Mouse (Mus musculus): Measurements from ENCODE around the gene Plekha6. TPM values are rescaled to one million over a fixed set of nuclear protein-coding genes. Genes with fewer than 3 reads are reported as not detected.

Plekha6 gene
- total and polyA plus RNA-seq, 3 experiments: 0.07 to 0.38 TPM; not detected in 1

- DNase-seq (ENCODE audit: low spot score): no peak
- ATAC-seq (ENCODE audit: extremely low read depth, insufficient number of reproducible peaks, low FRiP score, poor library complexity, severe bottlenecking): no peak
- no peak for TF ChIP-seq GATA1 (IDR thresholded peaks at IDR 0.05; ENCODE audit: borderline replicate concordance, low read length)
- TF ChIP-seq TAL1 (conservative IDR thresholded peaks at IDR 0.05; ENCODE audit: low read depth, low read length): no peak
- no peak for TF ChIP-seq POLR2AphosphoS5 (IDR thresholded peaks at IDR 0.05; ENCODE audit: insufficient replicate concordance, low read depth, low read length)
- TF ChIP-seq GATA2 (IDR thresholded peaks at IDR 0.05; ENCODE audit: borderline replicate concordance, low read depth, low read length): no peak
- Histone ChIP-seq H3K9me3 (replicated peaks) (no peaks in the 10 kb centered on the region), H3K27me3 (ENCODE audit: insufficient read depth, low read length) (peaks cover 41% of the 10 kb centered on the region), H3K4me1 (ENCODE audit: insufficient read depth, low read depth, low read length) (no peaks in the 10 kb centered on the region), H3K36me3 (replicated peaks) (no peaks in the 10 kb centered on the region), H3K4me3 (ENCODE audit: low read depth, low read length) (no peak overlapping the region)
Observed at GRCm38 (mm10) chr1:133175150-133175549, 11.1 kb downstream of the Plekha6 start.

- no peaks in the 10 kb centered on the region for H3K9me3 ChIP-seq (replicated peaks)
- peaks cover 2% of the 10 kb centered on the region; the same call in 1 of the 2 replicates for H3K4me1 ChIP-seq (ENCODE audit: insufficient read depth, low read depth, low read length)
- peaks cover 48% of the 10 kb centered on the region for H3K27me3 ChIP-seq (ENCODE audit: insufficient read depth, low read length)
- DNase-seq (ENCODE audit: low spot score) (peak; percentile 68), ATAC-seq (ENCODE audit: extremely low read depth, insufficient number of reproducible peaks, low FRiP score, poor library complexity, severe bottlenecking) (peak; percentile 48; the same call in 1 of the 2 replicates)
- TF ChIP-seq TAL1 (conservative IDR thresholded peaks at IDR 0.05; ENCODE audit: low read depth, low read length) (no peak), GATA1 (IDR thresholded peaks at IDR 0.05; ENCODE audit: borderline replicate concordance, low read length) (no peak), GATA2 (IDR thresholded peaks at IDR 0.05; ENCODE audit: borderline replicate concordance, low read depth, low read length) (no peak), CTCF (IDR thresholded peaks at IDR 0.05; ENCODE audit: low read depth, low read length) (peak; percentile 99), POLR2AphosphoS5 (IDR thresholded peaks at IDR 0.05; ENCODE audit: insufficient replicate concordance, low read depth, low read length) (no peak)
- H3K4me3 ChIP-seq (ENCODE audit: low read depth, low read length): no peak overlapping the region
- no peaks in the 10 kb centered on the region for H3K36me3 ChIP-seq (replicated peaks)
Observed at GRCm38 (mm10) chr1:133177480-133178172, 13.6 kb downstream of the Plekha6 start.

GRCm38 (mm10) chr1:133178732-133179440 is 14.9 kb downstream of the Plekha6 start:
- Histone ChIP-seq H3K27me3 (ENCODE audit: insufficient read depth, low read length) (peaks cover 54% of the 10 kb centered on the region), H3K4me3 (ENCODE audit: low read depth, low read length) (no peak overlapping the region), H3K4me1 (ENCODE audit: insufficient read depth, low read depth, low read length) (peaks cover 2% of the 10 kb centered on the region; the same call in 1 of the 2 replicates), H3K36me3 (replicated peaks) (no peaks in the 10 kb centered on the region), H3K9me3 (replicated peaks) (no peaks in the 10 kb centered on the region)
- TF ChIP-seq GATA1 (IDR thresholded peaks at IDR 0.05; ENCODE audit: borderline replicate concordance, low read length) (no peak), GATA2 (IDR thresholded peaks at IDR 0.05; ENCODE audit: borderline replicate concordance, low read depth, low read length) (no peak), CTCF (IDR thresholded peaks at IDR 0.05; ENCODE audit: low read depth, low read length) (no peak), TAL1 (conservative IDR thresholded peaks at IDR 0.05; ENCODE audit: low read depth, low read length) (no peak), POLR2AphosphoS5 (IDR thresholded peaks at IDR 0.05; ENCODE audit: insufficient replicate concordance, low read depth, low read length) (no peak)
- no peak for ATAC-seq (ENCODE audit: extremely low read depth, insufficient number of reproducible peaks, low FRiP score, poor library complexity, severe bottlenecking)
- no peak for DNase-seq (ENCODE audit: low spot score)

DNA sequence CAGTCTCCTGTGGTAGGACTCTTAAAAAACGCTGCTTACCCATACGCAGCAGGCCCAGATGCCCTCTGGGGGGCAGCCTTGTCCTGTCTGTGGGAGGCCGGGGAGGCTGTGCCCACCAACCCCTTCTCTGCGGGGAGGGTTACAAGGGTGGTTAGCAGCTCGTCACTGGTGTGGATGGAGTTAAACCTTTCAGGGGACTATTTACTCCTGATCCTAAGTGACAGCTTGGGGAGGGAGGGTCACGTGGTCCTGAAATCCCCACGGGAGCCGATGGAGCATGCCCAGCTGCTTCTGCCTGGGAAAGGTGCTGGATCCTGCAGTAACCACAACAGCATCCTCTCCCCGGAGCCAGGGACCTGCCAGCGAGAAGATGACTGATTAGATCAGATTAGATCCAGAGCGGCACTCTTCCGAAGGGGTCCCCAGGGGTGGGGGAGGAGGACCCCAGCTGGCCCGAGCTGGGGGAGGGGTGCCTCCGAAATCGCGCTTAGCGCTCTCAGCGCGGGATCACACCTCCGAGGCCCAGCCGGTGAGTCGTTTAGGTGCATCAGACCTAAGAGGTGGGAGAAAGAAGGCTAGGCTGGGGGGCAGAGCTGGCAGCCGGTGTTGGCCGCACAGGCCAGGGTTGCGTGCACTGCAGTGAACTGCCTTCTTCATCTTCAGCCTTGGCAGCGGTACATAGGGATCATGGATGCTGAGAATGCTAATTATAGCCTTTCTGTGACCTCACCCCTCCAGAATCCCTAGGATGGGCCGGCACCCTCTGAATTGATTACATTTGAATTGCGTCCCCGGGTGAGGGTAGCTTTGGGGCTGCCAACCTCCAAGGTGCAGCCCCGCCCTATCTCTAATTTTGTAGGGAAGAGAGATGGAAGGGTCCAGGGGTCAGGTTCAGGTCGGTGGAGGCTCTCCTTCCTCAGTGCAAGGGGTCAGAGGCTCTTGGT is 17.3 kb downstream of the Plekha6 start:
- Histone ChIP-seq H3K4me3 (ENCODE audit: low read depth, low read length) (no peak overlapping the region), H3K27me3 (ENCODE audit: insufficient read depth, low read length) (peaks cover 54% of the 10 kb centered on the region), H3K9me3 (replicated peaks) (no peaks in the 10 kb centered on the region), H3K36me3 (replicated peaks) (no peaks in the 10 kb centered on the region), H3K4me1 (ENCODE audit: insufficient read depth, low read depth, low read length) (peaks cover 2% of the 10 kb centered on the region; the same call in 1 of the 2 replicates)
- TF ChIP-seq CTCF (IDR thresholded peaks at IDR 0.05; ENCODE audit: low read depth, low read length): 0 out of 2 replicates have a peak, but pooled peaks have one; percentile 6
- no peak for TF ChIP-seq TAL1 (conservative IDR thresholded peaks at IDR 0.05; ENCODE audit: low read depth, low read length)
- ATAC-seq (ENCODE audit: extremely low read depth, insufficient number of reproducible peaks, low FRiP score, poor library complexity, severe bottlenecking) (no peak), DNase-seq (ENCODE audit: low spot score) (no peak)

- DNase-seq (ENCODE audit: low spot score) (no peak), ATAC-seq (ENCODE audit: extremely low read depth, insufficient number of reproducible peaks, low FRiP score, poor library complexity, severe bottlenecking) (no peak)
- H3K4me3 ChIP-seq (ENCODE audit: low read depth, low read length): no peak overlapping the region
- no peaks in the 10 kb centered on the region for H3K36me3 ChIP-seq (replicated peaks)
- H3K27me3 ChIP-seq (ENCODE audit: insufficient read depth, low read length): peaks cover 53% of the 10 kb centered on the region
- TF ChIP-seq POLR2AphosphoS5 (IDR thresholded peaks at IDR 0.05; ENCODE audit: insufficient replicate concordance, low read depth, low read length): no peak
- TF ChIP-seq GATA1 (IDR thresholded peaks at IDR 0.05; ENCODE audit: borderline replicate concordance, low read length): no peak
- no peaks in the 10 kb centered on the region for H3K9me3 ChIP-seq (replicated peaks)
- peaks cover 2% of the 10 kb centered on the region; the same call in 1 of the 2 replicates for H3K4me1 ChIP-seq (ENCODE audit: insufficient read depth, low read depth, low read length)
Observed at GRCm38 (mm10) chr1:133182016-133182705, 18.2 kb downstream of the Plekha6 start.

All from G1E (cell line).